Mouse (Mus musculus): Measurements from ENCODE around the gene Slc22a15.

The Slc22a15 gene

DNA sequence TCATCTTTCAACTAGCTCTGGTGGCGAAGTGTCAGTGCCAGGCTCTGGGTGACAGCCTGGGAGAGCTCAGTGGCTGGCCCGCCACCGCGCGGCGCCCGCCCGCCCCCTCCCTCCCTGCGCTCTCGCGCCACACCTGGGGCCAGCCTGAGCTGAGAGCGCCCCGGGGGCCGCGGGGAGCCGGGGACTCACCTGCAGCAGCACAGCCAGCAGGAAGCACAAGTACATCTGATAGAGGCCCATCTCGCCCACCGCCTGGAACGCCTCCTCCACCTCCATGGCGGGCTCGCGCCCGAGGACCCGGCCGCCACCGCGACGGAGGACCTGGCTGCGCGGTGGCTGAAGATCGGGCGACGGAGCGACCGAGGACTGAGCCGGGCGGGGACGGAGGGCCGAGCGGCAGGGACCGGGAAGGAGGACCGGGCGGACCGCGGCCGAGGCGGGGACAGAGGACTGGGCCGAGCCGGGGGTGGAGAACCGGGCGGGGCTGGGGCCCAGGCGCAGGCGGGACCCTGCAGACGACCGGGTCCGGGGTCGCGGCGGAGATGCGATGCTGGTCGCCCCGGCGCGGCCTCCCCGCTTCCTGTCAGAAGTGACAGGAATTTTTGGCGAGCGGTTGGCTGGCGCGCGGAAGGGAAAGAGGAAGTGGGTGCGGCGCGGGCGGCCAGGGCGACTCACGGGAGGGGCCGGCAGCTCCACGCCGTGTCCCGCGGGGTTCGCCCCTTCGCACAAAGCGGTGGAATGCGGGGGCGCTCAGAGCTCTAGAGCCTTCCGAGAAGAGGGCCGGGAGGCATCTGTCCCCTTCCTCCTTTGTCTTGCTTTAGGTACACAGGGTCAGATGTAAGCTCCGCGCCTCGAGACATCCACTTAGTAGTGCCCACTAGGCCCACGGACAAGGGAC lies at the start of gene Slc22a15:
Gene Slc22a15 (minus strand): TSS at position 611 of the 898 bp plus-strand sequence.
- DNase-seq (ENCODE audit: low read depth) = no peak

GRCm38 (mm10) chr3:101966825-101967558 lies 42.7 kb upstream of the Slc22a15 start:
- DNase-seq (ENCODE audit: low read depth) = no peak

DNA sequence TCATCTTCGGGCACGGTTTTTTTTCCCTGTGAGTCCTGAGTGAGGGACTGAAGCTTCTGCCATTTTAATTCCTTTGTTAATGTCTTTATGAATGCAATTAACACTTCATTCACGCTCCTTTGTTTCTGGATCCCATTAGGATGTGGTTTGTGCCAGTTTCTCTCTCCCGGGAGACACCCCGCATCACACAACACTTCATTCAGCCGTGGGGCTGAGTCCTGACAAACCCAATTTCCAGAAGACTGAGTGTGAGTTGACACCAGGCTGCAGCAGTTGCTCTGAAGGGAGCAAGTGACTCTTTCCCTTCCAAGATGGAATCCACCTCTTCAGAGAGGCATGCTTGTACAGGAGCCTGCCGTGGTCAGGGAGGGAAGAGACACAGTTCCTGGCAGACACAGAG lies 40.1 kb upstream of the Slc22a15 start:
- DNase-seq (ENCODE audit: low read depth) = no peak

DNA sequence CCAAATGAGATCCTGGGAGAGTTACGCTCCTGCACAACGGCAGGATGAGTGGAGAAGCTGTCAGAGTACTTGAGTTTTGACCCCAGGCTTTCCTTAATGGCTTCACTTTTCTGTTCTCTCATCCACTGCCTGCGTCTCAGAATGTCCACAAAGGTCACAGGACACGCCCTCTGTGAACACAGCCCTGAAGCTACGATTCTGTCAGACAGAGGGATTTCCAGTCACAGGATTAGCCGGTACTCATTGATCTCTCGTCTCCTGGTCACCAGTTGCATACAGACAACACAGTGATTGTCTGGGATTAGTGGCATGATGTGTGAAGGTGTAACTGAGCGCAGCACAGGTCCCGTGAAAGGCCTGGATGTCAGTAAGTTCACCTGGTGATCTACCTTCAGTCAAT lies 39.2 kb upstream of the Slc22a15 start:
- DNase-seq (ENCODE audit: low read depth) = no peak

DNA sequence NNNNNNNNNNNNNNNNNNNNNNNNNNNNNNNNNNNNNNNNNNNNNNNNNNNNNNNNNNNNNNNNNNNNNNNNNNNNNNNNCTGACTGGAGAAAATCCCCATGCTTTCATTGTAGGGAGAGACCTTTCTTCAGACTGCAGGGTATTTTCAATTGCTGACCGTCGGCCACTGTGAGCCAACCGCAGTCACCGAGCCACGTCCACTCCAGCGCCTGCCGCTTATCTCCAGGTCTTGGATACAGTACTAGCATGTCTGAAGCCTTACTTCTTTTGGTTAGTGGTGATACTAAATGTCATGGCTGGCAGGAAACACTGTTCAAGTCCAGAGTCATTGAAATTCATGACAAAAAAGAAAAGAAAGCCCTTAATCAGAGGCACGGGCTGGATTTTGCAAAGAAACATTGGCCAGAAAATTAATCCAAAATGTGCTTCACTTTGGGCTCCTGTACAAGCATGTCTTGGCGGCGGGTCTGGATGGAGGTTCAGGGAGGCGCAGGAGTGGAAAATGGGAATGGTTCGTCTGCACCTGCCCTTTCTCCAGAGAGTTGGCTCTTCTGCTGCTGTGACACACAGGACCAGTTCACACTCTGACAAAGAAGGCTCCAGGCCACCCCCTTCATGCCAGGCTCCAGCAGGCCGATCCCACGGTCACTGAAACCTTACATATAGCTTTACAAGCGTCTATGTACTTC lies 37.0 kb upstream of the Slc22a15 start:
- no peak for DNase-seq (ENCODE audit: low read depth)

DNA sequence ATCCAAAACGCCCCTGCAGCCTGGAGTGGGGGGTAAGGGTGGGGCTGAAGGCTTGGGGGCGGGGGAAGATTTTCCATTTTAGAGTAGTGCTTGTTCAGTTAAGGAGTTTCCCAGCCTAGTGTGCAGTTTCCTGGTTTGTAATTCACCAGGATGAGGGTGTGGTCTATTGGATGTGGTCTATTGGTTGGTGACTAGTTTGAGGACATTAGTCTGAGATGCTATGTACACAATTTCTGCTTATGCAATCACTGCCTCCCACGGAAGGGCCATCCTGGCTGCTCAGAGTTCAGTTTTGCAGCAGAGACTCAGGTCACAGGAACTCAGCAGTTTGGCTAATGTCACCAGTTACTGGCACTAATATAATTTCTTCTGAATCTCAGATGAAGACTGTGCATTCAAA lies 33.8 kb upstream of the Slc22a15 start:
- no peak for DNase-seq (ENCODE audit: low read depth)

GRCm38 (mm10) chr3:101953506-101953905 lies 29.3 kb upstream of the Slc22a15 start:
- no peak for DNase-seq (ENCODE audit: low read depth)

DNA sequence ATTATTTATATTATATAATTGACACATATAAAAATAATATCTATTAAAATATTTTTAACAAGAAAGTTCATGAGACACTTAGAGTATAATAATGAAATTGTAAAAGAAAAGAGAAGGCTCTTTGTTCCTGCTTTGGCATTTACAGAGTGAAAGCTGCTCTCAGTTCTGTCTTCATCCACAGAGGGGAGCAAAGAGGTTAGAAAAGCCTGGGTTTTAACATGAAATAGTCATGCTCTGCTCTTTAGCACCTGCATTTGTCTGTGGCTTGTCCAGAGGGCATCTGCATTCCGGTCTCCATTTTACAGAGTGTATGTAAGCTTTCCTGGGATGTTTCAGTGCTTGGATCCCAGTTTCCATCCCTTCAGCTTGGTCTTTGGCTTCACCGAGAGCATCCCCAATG lies 28.3 kb upstream of the Slc22a15 start:
- DNase-seq (ENCODE audit: low read depth) = no peak

DNA sequence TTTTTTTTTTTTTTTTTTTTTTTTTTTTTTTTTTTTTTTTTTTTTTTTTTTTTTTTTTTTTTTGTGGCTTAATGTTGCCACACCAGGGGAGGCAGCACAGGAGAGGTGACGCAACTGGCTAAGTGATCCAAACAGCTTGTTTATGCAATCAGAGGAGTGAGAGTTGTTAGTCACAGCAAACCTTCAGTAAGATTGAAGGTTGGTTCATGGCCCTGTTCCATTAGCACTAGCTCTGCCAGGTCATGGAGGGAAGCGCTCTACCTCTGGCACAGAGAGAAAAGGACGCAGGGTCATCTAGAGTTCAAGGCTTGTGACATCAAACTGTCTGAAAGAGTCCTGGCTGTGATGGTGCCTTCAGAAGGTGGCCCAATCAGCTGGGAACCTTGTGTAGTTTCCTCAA lies 24.3 kb upstream of the Slc22a15 start:
- DNase-seq (ENCODE audit: low read depth) = no peak

GRCm38 (mm10) chr3:101947250-101947649 lies 23.0 kb upstream of the Slc22a15 start:
- no peak for DNase-seq (ENCODE audit: low read depth)

- DNase-seq (ENCODE audit: low read depth) = no peak
Measured at GRCm38 (mm10) chr3:101945257-101945656, 21.0 kb upstream of the Slc22a15 start.

GRCm38 (mm10) chr3:101940418-101940817 lies 16.2 kb upstream of the Slc22a15 start:
- no peak for DNase-seq (ENCODE audit: low read depth)

DNA sequence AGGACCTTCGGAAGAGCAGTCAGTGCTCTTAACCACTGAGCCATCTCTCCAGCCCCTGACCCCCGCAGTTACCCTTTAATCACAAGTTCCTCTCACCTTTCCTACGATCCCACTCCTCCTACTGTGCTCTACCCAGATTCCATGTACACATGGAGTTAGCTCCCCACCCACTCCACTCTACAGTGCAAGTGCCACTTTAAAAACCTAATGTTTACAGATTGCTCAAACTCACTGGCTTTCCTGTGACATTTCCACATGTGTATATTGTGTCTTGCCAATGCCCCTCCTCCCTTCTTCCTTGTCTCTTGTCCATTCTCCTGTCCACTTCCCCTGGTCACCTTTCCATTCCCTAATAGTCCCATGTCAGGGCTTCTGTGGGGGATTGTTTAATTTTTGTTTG lies 15.6 kb upstream of the Slc22a15 start:
- no peak for DNase-seq (ENCODE audit: low read depth)

- DNase-seq (ENCODE audit: low read depth) = no peak
Measured at GRCm38 (mm10) chr3:101939152-101939551, 14.9 kb upstream of the Slc22a15 start.

DNA sequence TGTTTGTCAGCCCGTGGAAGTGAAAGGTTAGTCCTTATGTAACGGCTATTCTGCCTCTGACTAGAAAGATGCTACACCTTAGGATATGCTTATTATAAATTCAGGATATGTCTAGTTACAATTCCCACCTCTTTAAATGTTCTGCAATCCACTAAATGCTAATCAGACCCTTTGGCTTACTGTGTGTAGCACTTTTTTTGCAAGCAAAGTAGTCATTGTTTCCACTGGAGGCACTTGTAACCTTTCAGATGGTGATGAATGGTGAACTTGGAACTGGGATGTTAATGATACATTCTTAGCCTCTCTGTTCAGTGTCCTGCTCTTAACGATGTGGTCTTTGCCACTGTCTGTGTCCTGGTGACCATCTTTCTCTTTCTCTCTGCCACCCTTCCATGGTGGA lies 12.1 kb upstream of the Slc22a15 start:
- no peak for DNase-seq (ENCODE audit: low read depth)

- DNase-seq (ENCODE audit: low read depth) = no peak
Measured at GRCm38 (mm10) chr3:101933820-101934219, 9.6 kb upstream of the Slc22a15 start.

DNA sequence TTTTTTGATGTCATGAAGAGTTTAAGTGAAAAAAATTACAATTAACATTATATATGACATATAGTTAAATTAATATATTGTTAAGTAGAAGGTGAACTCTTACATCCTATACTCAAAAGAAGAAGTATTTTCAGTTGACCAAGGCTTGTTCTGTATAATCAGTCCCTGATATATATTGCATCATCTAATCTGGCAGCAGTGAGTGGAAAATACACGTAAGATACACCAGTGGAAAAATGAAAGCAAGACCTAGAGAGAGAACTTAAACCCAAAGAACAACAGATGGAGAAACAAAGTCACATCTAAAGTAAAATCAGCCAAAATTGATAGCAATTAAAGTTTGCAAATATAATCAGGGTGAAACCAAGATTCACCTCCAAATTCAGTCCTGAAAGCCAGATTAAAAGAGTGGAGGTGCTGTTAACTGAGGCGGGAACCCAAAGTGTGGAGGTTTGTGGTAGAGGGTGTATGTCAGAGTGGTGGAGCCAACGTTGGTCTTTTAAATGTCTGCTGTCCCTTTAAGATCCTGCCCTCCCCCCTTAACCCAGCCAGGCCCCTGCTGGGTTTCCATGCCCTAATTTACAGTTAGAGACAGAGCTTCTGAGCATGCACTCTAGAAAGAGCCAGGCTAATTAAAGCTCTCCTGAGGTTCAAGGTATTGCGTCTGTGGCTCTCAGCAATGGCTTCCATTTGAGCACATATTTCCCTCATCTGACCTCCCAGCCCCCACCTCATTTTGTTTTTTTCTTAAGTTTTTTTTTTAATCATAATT lies 5.0 kb upstream of the Slc22a15 start:
- no peak for DNase-seq (ENCODE audit: low read depth)

DNA sequence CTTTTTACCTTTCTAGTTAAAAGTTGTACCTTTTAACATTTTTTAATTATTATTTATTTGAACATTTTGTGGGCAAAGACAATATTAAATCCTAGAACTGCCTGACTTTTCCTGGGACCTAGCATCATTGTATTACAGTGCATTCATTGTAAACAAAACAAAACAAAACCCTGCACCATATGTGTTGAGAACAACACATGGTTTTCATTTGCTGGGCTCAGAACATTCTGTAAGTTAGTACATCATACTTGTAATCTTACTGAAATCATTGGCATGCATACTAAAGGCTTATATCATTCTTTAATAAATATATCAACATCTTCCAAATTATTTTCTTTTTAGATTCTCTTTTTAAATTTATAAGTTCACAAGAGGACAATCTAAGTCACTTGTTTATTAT lies 2.4 kb upstream of the Slc22a15 start:
- no peak for DNase-seq (ENCODE audit: low read depth)

- no peak for DNase-seq (ENCODE audit: low read depth)
Measured at GRCm38 (mm10) chr3:101925663-101926062, 1.4 kb upstream of the Slc22a15 start.

DNA sequence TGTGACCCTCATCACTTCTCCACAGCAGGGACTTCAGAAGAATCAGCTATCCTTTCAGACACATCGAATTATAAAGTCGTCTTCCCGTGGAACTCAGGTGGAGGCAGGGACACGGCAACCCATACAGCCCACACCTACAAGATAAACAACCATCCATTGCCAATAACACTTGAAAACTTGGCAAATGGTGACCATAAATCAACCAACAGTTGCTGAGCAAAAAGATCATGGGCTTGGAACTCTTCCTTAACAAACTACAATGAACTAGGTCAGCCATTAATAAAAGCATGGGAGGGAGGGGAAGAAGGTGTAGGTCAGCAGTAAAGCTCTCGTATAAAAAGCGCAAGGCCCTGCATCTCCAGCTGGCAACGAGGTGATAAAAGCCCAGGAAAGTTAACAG lies 1.9 kb downstream of the Slc22a15 start:
- no peak for DNase-seq (ENCODE audit: low read depth)

DNA sequence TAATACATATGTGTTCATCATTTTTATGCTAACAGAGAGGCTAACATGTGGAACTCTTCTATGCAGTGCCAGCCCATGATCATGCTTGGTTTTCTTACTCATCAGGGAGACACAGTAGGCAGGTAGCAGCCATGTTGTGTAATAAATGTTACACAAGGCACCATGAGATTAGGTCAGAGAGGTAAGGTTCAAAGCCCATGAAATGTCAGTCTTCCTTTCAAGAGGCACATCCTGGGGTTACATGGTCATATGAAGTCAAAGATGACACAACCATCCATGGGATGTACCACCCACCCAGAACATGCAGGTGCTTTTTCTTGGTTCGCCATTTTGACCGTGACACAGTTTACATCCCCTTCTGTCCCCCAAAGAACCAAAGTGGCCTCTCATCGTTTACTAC lies 5.7 kb downstream of the Slc22a15 start:
- no peak for DNase-seq (ENCODE audit: low read depth)

- DNase-seq (ENCODE audit: low read depth) = no peak
Measured at GRCm38 (mm10) chr3:101917665-101918064, 6.6 kb downstream of the Slc22a15 start.

All from c-Kit-positive CD71-negative TER-119-negative erythroid progenitor cells, embryonic 14.5 days (primary cell).